Mouse (Mus musculus) liver, postnatal 0 days (tissue): ENCODE data around the gene Nub1.

Experiments
- CTCF ChIP-seq: sonication (generic); IDR thresholded peaks from 2 replicates; pipeline ENCODE4 v1.5.1; 2016; ENCODE audit warnings: antibody characterized with exemption, low read depth
- EP300 ChIP-seq: IDR thresholded peaks from 2 replicates; pipeline ENCODE4 v1.6.1; 2016; ENCODE audit warnings: antibody characterized with exemption, low read depth, mild to moderate bottlenecking

DNA sequence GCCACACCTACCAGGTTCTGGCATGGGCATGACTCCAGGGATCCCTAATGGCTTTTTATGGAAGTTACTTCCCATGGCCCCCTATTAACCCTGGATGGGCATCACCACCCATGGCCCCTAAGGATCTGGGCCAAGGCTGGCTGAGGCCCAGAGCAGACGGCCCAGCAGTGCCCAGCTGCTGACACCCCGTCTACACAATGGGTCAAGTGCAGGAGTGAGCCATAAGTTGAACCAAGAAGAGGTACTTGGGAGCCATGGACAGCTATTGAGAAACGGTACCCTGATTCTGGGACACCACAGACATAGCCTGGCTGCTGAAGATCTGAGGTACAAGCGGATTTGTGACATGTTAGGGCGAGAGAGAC, 38.9 kb downstream of the Nub1 start:
- TF ChIP-seq CTCF (no peak), EP300 (no peak)
